Mouse (Mus musculus) embryonic fibroblast, embryonic 13.5 days (primary cell): Measurements from ENCODE around the gene Elp1. TPM values are rescaled to one million over a fixed set of nuclear protein-coding genes. Genes with fewer than 3 reads are reported as not detected.

Source experiments
- H3K27ac ChIP-seq: 2 replicates; pipeline ENCODE4 v1.5.1; 2012; ENCODE audit warnings: low read length, control low read depth, inconsistent platforms; ENCODE audit not compliant: insufficient read depth
- H3K4me1 ChIP-seq: 2 replicates; pipeline ENCODE4 v1.6.1; 2011; ENCODE audit warnings: low read length; ENCODE audit not compliant: control insufficient read depth, insufficient read depth
- H3K4me3 ChIP-seq: 2 replicates; pipeline ENCODE4 v1.5.1; 2011; ENCODE audit warnings: mild to moderate bottlenecking, control low read depth, low read length; ENCODE audit not compliant: insufficient read depth
- CTCF ChIP-seq: IDR thresholded peaks from 2 replicates; pipeline ENCODE4 v1.5.1; 2011; ENCODE audit warnings: mild to moderate bottlenecking, control low read depth, low read length, moderate library complexity, borderline replicate concordance; ENCODE audit not compliant: insufficient read depth
- POLR2A ChIP-seq: IDR thresholded peaks from 2 replicates; pipeline ENCODE4 v1.6.1; 2011; ENCODE audit warnings: low read depth, mild to moderate bottlenecking, control low read depth, low read length, moderate library complexity
- polyA plus RNA-seq: library from polyadenylated mRNA; stranded (reverse); fragments of >200 nt; gene quantifications from 2 replicates; pipeline ENCODE4 v1.2.4, GENCODE M21; 2011; ENCODE audit warnings: low read depth; ENCODE audit not compliant: missing spikeins, insufficient read length

Elp1 gene
- 41.6 and 51.3 TPM in 2 replicates for polyA plus RNA-seq

DNA sequence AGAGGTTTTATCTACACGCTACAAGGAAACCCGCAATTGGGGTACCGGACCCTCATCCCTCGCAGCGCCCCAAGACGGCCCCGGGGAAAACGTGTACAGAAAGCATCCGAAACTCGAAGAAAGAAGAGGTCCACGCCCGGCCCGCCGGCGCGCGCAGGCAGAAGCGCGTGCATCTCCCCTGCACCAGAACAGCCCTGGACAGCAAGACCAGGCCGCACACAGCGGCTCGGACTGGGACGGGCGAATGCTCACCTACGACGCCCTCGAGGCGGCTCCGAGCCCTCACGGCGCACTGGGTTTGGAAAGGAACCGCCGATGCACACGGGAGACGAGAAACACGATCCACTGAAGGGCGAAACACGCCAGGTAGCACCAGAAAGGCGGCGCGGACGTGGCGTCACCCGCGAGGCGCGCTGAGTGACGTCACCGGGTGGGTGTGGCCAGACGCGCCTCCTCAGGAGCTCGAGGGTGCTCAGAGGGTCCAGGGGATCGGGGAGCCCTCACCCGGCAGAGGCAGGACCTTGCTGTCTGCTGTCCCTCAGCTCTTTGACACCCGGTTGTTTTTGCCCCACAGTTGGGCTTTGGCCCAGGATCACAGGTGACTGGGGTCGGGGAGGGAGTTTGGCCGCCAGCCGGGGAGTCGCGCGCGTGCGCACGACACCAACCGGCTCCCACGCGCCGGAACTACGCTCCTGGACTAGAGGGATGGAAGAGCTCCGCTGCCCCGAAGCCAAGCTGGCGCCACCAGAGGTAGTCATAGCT is at the start of gene Elp1, which contains the start of gene Fam206a:
Gene Elp1, minus strand, starts transcription at position 425 of the 762 bp plus-strand sequence.
Gene Fam206a, plus strand, starts transcription at position 439 of the 762 bp plus-strand sequence.
- peak within 1 kb of the TSS; percentile 68; the same call in 1 of the 2 replicates for H3K27ac ChIP-seq
- peaks cover 3% of the 10 kb centered on the region for H3K4me1 ChIP-seq
- H3K4me3 ChIP-seq = peak within 1 kb of the TSS; percentile 80
- TF ChIP-seq CTCF (no peak), POLR2A (peak; percentile 79)

DNA sequence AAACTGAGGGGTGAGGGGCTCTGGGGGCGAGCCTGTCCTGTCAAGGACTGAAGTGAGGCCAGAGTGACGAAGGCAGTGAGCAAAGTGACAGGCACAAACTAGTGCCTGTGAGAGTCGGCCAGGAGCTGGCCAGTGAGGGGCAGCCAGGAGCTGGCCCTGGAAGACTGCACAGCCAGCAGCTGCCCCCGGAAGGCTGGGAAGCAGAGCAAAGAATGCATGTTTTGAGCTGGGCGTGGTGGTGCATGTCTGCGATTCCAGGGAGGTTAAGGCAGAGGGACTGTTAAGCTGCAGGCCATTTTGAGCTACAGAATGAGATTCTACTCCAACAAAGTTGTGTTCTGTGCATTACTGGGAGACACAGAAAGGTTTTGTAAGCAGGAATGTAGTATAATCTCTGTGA is 48.6 kb upstream of the Elp1 start:
- Histone ChIP-seq H3K4me1 (peaks cover 3% of the 10 kb centered on the region; the same call in 1 of the 2 replicates), H3K27ac (no peak overlapping the region), H3K4me3 (no peak overlapping the region)
- TF ChIP-seq POLR2A (no peak), CTCF (no peak)

DNA sequence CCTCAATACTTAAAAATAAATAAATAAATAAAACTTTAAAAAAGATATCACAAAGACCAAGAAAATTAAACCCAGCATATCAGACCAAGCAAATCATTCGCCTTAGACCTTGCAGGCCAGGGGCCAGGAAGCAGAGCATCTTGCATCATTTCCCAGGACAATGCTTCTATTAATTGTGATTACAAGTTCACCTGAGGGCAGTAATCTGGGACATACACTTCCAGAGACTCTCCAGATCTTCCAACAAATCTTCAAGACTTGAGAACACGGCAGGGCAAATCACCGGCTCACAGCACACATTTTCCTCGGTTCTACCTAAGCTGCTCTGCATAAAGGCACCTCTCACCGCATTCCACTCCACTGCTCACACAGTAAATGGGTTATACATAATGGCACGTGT is 45.9 kb upstream of the Elp1 start:
- Histone ChIP-seq H3K4me1 (peaks cover 3% of the 10 kb centered on the region; the same call in 1 of the 2 replicates), H3K4me3 (no peak overlapping the region), H3K27ac (no peak overlapping the region)
- no peak for TF ChIP-seq POLR2A
- no peak for TF ChIP-seq CTCF

DNA sequence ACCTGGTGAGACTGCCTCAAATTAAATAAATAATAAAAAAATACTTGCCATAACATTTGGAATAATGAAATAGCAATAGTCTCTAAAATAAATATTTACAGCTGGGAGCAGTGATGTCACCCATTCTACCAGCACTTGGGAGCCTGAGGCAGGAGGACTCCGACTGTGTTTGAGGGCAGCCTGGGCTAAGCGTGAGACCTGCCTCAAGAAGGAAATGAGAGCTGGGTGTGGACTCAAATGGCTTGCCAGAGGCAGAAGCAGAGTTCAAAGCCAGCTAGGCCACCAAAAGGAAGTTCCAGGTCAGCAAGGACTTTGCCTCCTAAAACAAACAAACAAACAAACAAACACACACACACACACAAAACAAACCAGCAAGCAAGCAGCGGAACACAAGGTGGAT is 45.3 kb upstream of the Elp1 start:
- no peak overlapping the region for H3K4me3 ChIP-seq
- no peak overlapping the region for H3K27ac ChIP-seq
- no peak for TF ChIP-seq CTCF
- no peak for TF ChIP-seq POLR2A
- H3K4me1 ChIP-seq = peaks cover 3% of the 10 kb centered on the region; the same call in 1 of the 2 replicates

DNA sequence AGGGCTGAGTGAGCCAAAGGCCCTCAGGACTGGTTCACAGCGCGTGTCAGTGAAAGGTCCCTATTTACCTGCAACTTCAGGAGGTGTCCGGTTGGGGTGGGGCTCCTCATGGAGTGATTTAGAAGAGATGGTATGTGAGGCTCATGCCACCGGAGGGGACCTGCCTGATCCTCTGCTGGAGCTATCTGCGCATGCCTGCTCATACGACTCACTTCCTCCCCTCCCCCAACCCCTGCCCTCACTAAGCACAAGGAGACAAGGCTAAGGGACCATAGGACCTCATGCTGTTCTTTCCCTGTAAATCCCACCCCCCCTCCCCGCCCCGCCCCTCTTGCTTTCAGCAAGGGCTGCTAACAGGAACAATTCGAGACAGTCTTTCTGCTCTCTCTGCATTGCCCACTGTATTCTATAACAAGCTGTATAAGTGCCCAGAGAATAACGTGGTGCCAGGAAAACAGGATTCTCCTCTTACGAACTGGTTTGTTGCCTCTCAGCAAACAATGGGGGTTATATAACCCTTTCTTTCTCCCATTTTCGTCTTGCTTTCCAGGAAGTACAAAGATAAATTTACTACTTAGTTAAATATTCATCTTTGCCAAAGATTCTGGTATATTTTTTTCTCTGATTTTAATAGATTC is 43.9 kb upstream of the Elp1 start:
- H3K4me3 ChIP-seq = no peak overlapping the region
- H3K4me1 ChIP-seq = peaks cover 3% of the 10 kb centered on the region; the same call in 1 of the 2 replicates
- TF ChIP-seq CTCF = no peak
- TF ChIP-seq POLR2A = no peak
- H3K27ac ChIP-seq = no peak overlapping the region

DNA sequence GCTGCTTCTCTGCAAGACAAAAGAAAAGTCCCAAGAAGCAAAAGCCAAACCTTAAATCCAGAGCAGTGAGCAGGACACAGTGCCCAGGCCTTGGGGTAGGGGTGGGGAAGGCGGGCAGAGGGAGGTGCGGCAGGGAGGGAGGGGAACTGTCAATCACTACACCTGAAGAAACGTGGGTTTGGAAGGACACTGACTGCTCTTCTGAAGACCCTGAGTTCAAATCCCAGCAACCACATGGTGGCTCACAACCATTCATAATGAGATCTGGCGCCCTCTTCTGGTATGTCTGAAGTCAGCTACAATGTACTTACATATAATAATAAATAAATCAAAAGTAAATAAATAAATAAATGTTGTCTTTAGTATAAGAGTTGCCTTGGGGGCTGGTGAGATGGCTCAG is 42.8 kb upstream of the Elp1 start:
- H3K27ac ChIP-seq = no peak overlapping the region
- no peak overlapping the region for H3K4me3 ChIP-seq
- TF ChIP-seq POLR2A (no peak), CTCF (no peak)
- H3K4me1 ChIP-seq = 0 out of 2 replicates have a peak, but pooled peaks cover 7% of the 10 kb centered on the region

DNA sequence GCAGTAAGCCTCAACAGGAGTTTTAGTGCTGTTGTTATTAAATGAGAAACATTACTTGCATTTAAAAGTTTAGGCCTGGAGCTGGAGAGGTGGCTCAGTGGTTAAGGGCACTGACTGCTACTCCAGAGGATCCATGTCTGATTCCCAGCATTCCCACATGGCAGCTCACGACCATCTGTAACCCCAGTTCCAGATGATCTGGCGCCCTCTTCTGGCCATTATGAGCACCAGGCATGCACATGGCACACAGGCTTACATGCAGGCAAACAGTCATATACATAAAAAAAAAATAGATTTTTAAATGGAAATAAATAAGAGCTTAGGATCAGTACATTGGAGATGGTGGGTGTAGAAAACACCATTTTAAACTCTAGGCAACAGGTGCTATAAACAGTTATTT is 41.8 kb upstream of the Elp1 start:
- Histone ChIP-seq H3K27ac (no peak overlapping the region), H3K4me3 (no peak overlapping the region), H3K4me1 (0 out of 2 replicates have a peak, but pooled peaks cover 7% of the 10 kb centered on the region)
- TF ChIP-seq CTCF (0 out of 2 replicates have a peak, but pooled peaks have one; percentile 10), POLR2A (no peak)

DNA sequence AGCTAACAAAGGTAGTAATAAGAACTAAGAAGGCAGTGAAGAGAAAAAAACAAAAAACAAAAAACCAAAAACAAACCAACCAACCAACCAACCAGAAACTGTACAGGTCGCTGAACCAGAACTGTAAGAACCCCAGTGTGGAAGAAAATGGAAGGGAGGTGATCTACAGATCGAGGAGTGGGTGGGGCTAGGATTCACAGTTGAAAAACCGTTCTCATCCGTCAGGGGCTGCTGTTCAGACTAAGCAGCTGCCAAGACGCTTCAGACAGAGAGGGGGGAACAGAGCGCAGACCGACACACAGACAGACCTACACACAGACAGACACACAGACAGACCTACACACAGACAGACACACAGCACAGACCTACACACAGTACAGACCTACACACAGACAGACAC is 40.4 kb upstream of the Elp1 start:
- no peak for TF ChIP-seq POLR2A
- TF ChIP-seq CTCF = no peak
- H3K4me3 ChIP-seq = no peak overlapping the region
- peaks cover 10% of the 10 kb centered on the region; the same call in 1 of the 2 replicates for H3K4me1 ChIP-seq
- no peak overlapping the region for H3K27ac ChIP-seq

DNA sequence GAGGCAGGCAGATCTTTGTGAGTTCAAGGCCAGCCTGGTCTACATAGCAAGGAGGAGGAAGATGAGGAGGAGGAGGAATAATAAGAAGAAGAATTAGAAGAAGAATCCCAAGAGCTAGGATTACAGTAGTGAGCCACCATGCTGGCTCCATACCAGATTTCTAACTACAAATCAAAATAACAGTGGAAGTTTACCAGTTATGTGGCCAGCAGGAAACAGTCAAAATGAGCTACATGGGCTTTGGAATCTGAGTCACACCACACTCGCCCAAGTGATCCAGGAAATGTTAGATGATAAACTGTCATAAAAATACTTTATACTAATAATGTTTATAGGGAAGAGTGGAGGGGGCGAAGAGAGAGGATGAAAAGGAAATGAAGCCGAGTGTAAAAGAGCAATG is 38.2 kb upstream of the Elp1 start:
- H3K4me3 ChIP-seq = no peak overlapping the region
- H3K4me1 ChIP-seq = peaks cover 7% of the 10 kb centered on the region; the same call in 1 of the 2 replicates
- no peak overlapping the region for H3K27ac ChIP-seq
- TF ChIP-seq CTCF = no peak
- TF ChIP-seq POLR2A = no peak

DNA sequence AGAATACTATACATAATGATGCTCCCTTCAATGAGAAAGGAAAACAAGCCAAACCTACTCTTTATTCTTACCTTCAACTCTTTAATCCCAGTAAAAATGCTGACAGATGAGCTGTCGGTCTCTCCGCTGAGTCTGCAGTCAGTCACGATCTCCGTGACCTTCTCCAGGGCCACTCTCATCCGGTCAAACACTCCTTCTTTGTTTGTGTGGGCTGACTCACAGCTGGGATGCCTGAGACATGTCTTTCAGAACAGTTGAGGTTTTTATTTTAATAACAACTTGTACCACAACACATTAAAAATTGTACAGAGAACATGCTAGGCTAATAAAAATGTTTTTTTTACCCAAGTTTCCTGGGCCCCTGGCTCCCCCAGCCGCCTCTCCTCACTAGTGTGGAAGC is 35.5 kb upstream of the Elp1 start:
- Histone ChIP-seq H3K4me3 (no peak overlapping the region), H3K4me1 (peaks cover 7% of the 10 kb centered on the region; the same call in 1 of the 2 replicates), H3K27ac (no peak overlapping the region)
- TF ChIP-seq CTCF = no peak
- TF ChIP-seq POLR2A = no peak
